Mouse (Mus musculus): ENCODE measurements at regions not wholly inside any gene's neighbourhood (a gene's known extent, or its start where the extent isn't known, plus 50 kb on each side); places are given as distances from the start of the nearest gene placed in this dataset.

GRCm38 (mm10) chr5:116809799-116810198 is 218.2 kb upstream of the Srrm4 start:
- TF ChIP-seq POLR2A (IDR thresholded peaks at IDR 0.05; ENCODE audit: control insufficient read depth, low read depth, low read length), result no peak
- TF ChIP-seq CTCF (IDR thresholded peaks at IDR 0.05; ENCODE audit: control insufficient read depth, insufficient read depth, insufficient replicate concordance, low read depth, low read length), result no peak

Measured in testis, adult 2 months (tissue).